Mouse (Mus musculus) cerebellum, postnatal 4 days (tissue): Measurements from ENCODE around the gene Cdk5rap3.

ENCODE experiments used
- DNase-seq, 2 experiments: peaks; one replicate each; pipeline ENCODE4 v3.0.0; 2022; ENCODE audit warnings: low spot score in 2 of 2, mixed read lengths in 1 of 2

The Cdk5rap3 gene

DNA sequence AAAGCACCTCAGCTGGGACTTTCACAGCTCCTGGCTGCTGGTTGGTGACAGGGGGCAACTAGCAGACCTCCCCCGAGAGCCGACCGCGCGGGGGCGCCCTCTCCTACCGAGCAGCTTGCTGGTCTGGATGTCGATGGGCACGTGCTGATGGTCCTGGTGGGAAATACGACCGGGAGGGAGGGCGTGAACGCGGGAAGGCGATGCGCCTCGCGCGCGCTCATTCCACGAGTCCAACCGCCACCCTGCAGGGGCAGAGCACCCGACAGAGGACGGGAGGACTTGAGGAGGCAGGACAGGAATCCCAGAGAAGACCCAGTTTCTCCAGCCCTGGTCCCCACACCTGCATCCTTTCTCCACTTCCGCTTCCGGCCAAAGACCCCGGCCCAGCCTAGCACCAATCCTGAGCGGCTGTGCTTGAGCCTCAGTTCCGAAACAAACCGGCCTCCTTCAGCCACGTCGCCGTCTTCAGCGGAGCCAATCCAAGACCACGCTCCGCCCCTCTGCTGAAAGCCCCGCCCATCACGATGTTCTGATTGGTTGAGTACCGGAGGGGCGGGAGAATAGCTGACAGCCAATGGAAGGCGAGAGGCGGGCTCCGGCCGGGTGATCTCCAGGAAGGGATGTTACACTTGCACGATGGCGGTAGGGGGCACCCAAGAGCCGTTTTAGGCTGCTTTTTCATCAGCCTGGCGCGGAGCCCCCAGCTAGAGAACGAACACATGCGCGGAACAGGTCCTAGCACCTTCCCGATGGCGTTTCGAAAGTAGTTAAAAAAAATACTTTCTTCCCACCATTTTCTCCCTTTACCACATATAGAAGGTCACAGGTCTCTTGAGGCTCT is at the start of gene Cdk5rap3:
Gene Cdk5rap3 (minus strand): TSS at position 453 of the 841 bp plus-strand sequence.
- peak; percentile 99 for DNase-seq

DNA sequence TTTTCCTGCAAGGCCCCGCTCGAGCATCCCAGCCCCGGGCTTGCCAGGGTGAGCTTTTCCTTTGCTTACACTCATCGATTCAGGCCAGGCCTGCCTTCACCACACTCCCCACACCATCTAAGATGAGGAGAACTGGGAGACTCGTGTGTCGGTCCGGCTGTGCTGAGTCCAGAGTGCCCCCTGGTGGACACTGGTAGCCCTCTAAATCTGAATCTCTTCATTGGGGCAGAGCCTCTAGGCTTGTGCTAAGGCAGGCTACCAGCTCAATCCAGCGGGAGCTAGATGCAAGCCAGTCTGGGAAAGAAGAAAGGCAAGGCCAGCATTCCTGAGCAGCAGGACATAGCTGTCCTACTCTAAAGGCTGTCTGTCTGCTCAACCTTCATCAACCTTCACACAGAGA is 47.3 kb upstream of the Cdk5rap3 start:
- DNase-seq, result peak; percentile 77 to 87

DNA sequence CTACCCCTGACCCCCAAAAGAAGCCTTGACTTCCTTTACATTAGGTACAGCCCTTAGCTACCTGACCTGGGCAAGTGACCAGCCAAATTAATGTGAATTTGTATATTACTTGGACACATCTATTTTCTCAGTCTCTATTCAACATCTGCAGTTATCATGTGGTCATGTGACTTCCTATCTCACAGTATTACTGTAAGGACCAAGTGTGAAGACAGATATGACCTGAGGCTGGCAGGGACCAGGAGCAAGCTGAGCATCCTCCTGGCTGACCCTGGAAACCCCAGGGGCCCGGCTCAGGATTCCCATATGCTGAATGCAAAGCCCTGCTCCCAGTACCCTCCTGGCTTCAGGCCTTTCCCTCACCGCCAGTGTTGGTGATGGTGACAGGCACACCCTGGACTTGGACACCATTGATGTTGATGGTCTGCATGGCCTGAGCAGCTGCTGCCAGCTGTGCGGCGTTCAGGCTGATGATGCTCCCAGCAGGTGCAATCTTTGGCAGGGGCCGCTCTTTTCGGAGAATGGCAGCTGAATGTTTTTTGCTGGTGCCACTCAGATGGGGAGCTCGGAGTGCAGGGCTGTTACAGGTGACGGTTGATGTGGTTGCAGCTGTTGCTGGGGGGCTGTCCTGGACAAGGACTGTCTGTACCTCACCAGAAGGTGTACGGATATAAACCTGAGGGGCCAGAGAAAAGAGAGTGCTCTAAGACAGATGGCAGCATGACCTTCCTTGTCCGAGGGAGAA is 40.9 kb upstream of the Cdk5rap3 start:
- no peak for DNase-seq

DNA sequence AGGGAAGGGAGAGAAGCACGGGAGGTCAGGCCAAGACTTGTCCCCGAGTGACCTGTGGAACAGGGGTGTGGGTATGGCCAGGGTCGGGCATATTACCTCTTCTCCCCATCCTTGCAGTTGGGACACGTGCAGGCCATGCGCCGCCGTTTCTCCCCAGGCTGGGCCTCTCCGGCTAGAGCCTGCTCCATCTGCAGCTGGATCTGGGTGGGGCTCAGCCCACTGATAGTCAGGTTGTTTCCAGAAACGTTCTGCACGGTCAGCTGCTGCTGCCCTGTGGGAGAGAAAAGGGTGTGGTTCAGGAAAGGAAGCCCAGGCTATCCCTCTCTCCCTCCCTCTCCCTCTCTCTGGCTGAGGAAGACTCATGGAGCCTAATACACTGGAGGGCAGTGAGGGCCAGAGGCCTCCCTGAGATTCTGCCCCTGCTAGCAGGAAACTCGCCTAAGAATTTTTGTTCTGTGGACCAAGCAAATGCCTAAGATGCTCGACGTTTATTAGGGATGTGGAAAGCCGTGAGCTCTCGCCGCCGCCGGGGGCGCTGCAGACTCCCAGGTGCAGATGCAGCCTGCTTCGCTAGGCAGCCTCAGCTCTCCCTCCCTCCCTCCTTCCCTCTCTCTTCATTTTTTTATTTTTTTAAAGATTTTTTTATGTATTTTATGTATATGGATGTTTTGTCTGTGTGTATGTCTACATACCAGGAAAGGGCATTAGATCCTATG is 39.9 kb upstream of the Cdk5rap3 start:
- DNase-seq, result no peak

DNA sequence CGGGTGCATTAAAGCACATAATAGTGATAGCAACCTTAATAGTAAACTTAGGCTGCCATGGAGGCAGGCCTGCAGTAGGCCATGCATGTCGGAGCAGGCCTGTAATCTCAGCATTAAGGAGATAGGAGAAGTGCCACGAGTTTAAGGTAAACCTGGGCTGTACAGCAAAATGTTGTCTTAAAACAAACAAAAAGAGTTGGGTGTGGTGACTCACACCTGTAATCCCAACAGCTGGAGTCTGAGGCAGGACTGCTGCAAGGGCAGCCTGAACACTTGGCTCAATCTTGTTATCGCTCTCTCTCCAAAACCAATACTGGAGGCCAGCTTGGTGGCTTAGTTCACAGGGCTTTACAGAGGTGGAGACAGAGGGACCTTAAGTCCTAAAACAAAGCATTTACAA is 38.8 kb upstream of the Cdk5rap3 start:
- DNase-seq, result no peak

DNA sequence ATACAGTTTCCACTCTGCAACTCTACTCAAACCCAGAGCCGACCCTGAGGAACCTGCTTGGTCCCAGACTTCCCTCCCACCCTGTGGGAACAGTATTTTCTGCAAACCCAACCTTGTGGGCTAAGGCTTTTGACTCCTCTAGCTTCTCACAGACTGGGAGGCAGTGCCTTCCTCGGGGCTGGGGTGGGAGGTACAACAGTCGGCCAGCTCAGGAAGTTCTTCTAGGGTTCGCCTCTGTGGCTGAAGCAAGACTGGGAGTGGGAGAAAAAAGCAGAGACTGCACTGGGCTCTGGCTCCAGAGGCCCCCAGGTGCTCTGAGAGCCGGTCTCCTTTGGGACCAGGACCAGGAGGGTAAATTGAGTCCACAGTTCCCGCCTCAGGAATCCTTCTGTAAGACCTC is 36.6 kb upstream of the Cdk5rap3 start:
- DNase-seq, result no peak

DNA sequence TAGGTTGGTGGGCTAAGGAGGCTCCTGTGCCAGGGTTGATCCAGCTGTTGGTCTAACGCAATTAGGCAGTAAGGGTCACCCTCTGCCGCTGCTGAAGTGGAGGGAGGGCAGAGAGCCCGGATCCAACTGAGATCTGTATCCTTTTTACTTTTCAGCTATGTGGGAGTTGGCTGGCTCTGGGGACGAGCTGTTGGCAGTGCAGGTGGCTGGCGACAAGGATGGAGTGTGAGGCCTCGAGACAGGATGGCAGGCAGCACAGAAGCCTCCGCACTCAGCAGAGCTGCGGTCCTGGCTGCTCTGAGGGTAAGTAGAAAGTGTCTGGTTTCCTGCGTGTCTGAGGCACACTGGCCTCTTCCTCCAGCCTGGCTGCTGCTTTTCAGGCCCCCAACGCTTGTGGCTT is 36.1 kb upstream of the Cdk5rap3 start:
- DNase-seq, result no peak

DNA sequence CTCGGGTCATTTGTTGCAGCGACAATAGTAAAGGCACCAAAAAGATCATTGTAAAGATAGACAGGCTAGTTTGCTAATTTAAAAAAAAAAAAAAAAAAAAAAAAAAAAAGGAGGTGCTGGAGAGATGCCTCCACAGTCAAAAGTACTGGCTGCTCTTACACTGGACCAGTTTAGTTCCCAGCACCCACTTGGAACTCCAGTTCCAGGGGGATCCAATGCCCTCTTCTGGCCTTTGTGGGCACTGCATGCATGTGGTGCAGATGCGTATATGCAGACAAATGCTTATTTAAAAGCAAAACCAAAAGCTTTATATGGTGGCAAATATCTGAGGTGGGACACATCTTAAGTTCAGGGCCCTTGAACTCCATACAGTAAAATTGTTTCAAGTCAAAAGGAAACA is 34.5 kb upstream of the Cdk5rap3 start:
- DNase-seq, result no peak

DNA sequence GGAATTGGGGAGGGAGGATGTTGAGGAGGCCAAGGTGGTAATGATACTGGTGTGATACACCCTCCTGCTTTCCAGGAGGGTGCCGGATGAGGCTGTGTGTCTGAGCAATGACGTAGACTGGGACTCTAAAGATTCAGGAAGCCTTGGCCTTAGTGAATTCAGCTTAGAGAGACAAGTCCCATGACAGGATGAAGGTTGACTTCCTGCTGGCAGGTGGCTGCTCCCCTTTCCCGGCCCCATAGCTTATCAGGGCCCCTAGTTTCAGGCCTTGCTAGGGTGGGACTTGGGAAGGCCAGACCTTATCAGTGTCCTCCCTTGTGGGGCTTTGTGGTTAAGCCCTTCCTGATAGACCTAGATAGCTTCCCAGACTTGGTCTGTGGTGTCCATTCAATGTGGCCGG is 31.6 kb upstream of the Cdk5rap3 start:
- no peak for DNase-seq

DNA sequence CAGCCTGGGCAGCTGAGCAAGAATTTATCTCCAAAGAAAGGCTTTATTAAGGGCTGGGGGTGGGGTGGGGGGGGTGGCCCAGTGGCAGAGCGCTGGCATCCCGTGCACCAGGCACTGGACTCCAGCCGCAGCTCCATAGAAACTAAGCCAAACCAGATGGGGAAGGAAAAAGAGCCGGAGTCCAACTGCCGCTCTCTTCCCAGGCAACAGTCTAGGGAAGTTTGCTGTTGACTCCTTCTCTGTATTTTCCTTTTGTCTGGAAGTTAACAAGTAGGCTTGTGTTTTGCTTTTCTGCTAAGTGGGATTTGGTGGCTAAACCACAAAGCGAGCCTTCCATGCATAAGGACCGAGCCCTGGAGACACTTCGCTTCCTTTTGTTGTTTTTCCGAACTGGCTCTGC is 30.2 kb upstream of the Cdk5rap3 start:
- no peak for DNase-seq

DNA sequence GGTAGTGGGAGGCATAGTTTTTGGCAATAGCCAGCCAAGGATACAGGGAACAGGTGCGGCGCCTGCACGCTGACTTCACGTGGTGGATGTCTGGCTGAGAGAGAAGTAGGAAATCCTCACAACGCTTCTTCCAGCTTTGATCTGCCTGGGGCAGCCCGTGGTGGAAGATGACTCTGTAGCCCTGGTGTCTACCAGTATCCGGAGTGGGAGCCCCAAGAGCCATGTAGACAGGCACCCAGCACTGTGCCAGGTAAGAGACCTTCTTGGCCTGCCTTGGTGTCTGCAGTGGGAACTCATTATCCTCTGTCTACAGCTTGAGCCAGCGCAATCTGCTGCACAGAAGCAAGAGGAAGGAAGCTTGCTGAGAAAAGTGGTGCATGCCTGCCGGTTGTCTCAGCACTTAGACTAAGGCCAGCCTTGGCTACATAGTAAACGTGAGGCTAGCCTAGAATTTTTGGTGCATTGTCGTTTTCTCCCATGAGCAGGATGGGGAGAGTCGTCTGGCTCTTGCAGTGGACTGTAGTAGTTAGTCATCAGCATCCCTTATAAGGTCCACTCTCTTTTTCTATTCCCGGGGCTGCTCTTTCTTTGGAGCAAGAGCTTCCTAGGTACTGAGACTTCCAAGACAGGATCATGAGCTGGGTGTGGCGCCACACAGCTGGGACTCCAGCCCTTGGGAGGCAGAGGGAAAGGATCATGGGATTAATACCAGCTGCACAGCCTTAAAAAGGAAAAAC is 28.7 kb upstream of the Cdk5rap3 start:
- no peak for DNase-seq

DNA sequence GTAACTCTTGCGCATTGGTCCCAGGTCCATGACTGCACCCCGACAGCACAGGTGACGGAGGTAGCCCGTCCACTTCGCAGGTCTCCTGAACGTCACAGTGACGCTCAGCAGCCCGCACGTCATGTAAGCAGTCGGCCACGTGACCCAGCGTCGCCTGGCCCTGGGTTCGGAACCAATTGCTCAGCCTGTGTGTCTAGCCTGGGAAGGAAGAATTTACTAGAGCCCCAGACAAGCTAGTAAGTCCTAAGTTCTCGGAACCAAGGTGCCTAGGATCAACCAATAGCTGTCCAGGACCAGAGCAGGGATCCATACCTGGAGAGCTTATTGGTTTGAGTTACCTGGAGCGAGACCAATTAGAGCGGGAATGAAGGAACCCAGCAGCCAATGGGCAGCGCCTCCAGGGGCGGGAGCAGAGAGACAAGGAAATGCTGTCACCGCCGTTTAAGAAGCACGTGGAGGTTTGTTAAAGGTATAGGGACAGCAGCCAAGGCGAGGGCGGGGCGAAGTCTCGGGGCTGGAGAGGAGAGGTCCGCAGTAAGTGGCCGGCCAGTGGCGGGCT is 27.5 kb upstream of the Cdk5rap3 start, which contains the start of gene Pnpo:
Gene Pnpo (minus strand): TSS at position 241 of the 559 bp plus-strand sequence.
- peak; percentile 58 to 84 for DNase-seq

DNA sequence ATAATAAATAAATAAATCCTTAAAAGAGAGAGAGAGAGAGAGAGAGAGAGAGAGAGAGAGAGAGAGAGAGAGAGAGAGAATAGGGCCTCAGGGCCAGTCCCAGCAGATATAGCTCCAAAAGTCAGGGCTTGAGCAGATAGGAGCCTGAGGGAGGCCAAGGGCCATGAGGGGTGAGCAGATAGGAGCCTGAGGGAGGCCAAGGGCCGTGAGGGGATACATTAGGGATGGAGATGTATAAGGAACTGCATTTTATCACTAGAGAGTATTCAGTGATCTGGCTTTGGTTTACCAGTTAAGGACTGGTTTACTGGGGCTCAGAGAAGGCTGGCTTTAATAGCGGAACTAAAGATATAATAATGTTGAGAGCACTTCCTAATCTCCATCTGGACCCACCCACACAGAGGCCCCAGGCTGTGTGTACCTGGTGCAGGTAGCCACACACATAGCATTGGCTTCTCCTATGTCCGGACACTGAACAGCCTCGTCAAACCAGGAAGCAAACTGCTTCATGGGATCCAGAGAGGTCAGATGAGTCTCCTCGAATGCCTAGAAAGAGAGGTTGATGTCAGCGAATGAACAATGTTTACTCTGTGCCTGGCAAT is 25.8 kb upstream of the Cdk5rap3 start:
- no peak for DNase-seq

DNA sequence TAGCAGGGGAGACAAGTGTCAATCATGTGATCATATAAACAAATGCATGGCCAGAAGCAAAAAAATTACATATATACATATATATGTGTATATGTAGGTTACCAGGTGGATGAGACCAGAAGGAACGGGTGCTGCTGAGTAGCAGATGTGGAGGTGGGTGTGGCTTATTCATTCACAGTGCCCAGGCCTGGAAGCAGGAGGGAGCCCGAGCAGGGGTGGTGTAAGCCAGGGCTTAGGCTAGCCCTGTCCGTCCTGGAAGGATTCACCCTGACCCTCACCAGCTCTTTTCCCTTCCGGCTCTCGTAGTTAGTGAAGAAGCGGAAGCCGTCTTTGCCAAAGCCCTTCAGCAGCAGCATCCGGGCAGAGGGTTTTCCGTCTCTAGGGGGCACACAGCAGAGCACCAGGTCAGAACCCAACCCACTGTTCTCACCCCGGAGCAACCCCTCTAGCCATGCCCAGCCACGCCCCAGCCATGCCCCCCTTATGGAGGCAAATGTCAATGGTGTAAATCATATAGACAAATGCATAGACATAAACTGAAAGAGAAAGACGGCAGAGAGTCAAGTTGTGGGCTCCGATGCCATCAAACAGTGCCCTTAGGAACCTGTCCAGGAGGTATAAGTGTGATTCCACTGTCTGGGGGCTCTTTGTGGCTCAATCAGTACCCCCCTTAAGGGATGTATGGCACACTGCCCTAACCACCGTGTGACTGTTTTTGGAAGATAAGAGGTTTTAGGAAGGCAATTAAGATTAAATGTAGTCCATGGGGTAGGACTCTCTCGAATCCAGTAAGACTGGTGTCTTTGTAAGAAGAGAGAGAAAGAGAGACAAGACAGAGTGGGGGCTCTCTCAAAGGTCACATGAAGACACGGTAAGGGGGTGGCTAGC is 24.5 kb upstream of the Cdk5rap3 start:
- no peak for DNase-seq

DNA sequence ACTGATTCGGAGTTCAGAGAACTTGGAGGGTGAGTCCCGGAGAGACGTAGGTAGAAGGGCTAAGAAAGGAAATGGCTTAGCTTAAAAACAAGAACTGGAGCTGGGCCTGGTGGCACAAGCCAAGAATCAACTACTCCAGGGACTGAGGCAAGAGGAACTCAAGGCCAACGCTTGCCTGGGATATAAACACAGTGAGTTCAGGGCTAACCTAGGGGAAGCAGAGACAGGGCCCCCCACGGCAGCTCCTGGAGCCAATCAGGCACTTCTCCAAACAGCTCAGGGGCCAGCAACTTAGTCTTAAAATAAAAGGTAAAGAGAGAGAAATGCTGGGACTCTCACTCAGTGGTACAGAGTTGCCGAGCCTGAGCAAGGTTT is 22.1 kb upstream of the Cdk5rap3 start:
- no peak for DNase-seq

DNA sequence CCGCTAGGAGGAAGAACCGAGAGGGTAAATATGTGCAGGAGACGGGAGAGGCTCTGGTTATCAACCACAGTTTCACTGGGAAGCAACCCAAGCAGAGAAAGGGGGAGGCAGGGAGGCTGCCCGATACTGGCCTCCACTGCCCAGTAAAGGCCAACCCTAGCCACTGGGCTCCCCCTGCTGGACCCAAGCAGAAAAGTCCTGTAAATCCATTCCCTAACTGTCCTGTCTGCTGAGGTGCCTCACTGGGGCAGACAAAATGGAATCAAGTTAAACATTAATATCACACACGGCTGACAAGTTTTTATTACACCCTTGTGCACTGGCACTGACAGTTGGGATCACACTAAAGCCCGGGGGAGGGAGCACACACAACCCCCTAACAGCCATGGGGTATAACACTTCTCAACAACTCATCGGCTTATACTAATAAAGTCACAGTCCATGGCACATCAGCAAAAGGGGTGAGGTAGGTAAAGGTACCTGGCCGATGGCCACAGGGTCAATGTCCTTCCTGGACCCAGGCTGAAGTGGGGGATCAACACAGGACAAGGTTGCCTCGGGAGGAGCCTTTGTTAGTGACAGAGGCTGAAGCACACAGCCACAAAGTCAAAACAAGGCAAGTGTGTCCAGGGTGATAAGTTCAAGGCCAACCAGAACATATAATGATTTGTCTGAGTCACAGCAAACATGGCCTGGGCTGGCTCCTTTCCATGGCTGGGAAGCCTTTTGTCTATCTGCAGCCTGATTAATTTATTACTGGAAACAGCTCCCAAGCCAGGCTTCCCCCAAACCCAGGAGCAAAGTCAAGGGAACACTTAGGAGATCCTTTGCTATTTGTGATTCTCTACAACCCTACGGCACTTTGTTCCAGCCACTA is 21.5 kb upstream of the Cdk5rap3 start:
- peak in 1 of 2 experiments; percentile 26 for DNase-seq

DNA sequence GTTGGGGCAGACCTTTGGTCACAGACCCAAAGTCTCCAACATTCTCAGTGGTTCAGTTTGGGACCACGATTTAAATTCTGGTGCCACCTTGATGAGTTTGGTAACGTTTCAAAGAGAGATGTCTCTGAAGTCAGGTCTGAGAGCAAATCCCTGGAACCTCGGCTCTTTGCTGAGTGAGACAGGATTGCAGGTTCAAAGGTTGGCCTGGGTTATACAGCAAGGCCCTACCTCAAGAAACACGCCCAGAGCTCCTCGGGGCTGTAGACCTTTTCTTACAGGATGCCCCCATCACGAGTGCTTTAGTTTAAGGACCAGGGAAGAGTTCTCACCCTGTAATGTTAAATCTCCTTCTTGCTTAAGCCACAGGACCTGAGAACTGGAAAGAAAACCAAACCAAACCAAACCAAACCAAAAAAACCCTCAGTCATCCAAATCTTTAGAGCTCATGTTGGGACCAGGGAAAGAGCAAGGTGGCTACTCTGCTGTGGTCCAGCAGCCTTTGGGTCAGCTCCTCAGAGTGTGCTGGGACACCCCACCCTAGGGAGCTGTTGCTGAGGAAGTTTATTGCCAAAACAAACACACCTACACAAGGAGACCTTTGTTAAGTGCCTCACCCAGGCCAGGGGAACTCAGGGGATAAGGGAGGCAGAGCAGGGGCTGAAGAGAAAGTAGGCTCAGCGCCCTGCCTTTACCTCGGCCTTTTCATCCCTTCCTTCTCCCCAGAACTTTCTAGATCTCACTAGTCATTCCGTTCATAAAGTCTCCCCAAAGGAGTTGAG is 19.8 kb upstream of the Cdk5rap3 start:
- DNase-seq, result no peak

DNA sequence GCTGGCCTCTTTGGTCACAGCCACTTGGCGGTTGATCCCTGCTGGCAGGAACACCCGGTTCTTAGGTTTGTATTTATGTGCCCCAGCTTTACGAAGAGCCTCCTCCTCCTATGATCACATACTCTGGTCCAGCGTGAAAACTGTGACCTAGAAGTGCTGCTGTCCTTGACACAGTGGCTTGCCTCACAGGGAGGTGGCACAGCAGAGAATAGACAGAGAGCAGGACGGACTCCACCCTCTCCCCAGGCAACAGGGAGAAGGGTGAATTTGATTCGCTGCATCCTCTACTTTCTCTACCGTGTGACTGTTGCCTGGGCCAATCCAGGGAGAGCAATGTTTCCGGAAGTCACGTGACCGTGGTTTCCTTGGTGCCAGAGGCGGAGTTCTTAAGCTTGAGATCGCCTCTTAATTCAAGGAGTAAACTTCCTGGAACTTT is 18.6 kb upstream of the Cdk5rap3 start:
- DNase-seq, result no peak
